Mouse (Mus musculus) lung, embryonic 15.5 days (tissue): ENCODE data around the gene Abtb2. TPM values are rescaled to one million over a fixed set of nuclear protein-coding genes. Genes with fewer than 3 reads are reported as not detected.
A peak's percentile ranks its signal among the peaks of the same experiment; 100 is the strongest.

ENCODE experiments used
- ATAC-seq: fragments of 200-750 bp; cut with Nextera tagmentation; 2 replicates; pipeline ENCODE4 v1.8.0; 2017; ENCODE audit warnings: moderate number of reproducible peaks, borderline replicate concordance; ENCODE audit not compliant: low FRiP score, low TSS enrichment; ENCODE audit errors: extremely low read depth
- H3K27ac ChIP-seq: fragments of 300-500 bp; sonication (generic); 2 replicates; pipeline ENCODE4 v1.5.1; 2015; ENCODE audit warnings: moderate library complexity, mild to moderate bottlenecking, inconsistent platforms
- H3K27me3 ChIP-seq: fragments of 300-500 bp; sonication (generic); 2 replicates; pipeline ENCODE4 v1.6.1; 2015; ENCODE audit warnings: inconsistent platforms
- H3K36me3 ChIP-seq: fragments of 300-500 bp; sonication (generic); 2 replicates; pipeline ENCODE4 v1.6.1; 2015; ENCODE audit warnings: inconsistent platforms
- H3K4me1 ChIP-seq: fragments of 300-500 bp; sonication (generic); 2 replicates; pipeline ENCODE4 v1.6.1; 2015; ENCODE audit warnings: inconsistent platforms
- H3K4me2 ChIP-seq: fragments of 300-500 bp; sonication (generic); 2 replicates; pipeline ENCODE4 v1.6.1; 2015; ENCODE audit warnings: inconsistent platforms, mild to moderate bottlenecking, moderate library complexity
- H3K4me3 ChIP-seq: fragments of 300-500 bp; sonication (generic); 2 replicates; pipeline ENCODE4 v1.5.1; 2015; ENCODE audit warnings: mild to moderate bottlenecking, inconsistent platforms
- H3K9ac ChIP-seq: fragments of 300-500 bp; sonication (generic); 2 replicates; pipeline ENCODE4 v1.6.1; 2015; ENCODE audit warnings: inconsistent platforms
- H3K9me3 ChIP-seq: fragments of 300-500 bp; sonication (generic); 2 replicates; pipeline ENCODE4 v1.6.1; 2016; ENCODE audit warnings: inconsistent platforms
- WGBS: fragments of 180-500 bp; shearing (Covaris S2); methylation state at CpG from one replicate; pipeline ENCODE4 v1.1.7; 2015; 5-methylcytosine and 5-hydroxymethylcytosine counted together
- polyA plus RNA-seq: library from polyadenylated mRNA; unstranded; fragments of >200 nt; fragmentation: Nextera tagmentation; extraction: Ambion mirVana; gene quantifications from 2 replicates; pipeline ENCODE4 v1.2.1, GENCODE M21; 2015

Gene Abtb2
- polyA plus RNA-seq, 1 experiment from 2014 or later = 8.5 TPM

DNA sequence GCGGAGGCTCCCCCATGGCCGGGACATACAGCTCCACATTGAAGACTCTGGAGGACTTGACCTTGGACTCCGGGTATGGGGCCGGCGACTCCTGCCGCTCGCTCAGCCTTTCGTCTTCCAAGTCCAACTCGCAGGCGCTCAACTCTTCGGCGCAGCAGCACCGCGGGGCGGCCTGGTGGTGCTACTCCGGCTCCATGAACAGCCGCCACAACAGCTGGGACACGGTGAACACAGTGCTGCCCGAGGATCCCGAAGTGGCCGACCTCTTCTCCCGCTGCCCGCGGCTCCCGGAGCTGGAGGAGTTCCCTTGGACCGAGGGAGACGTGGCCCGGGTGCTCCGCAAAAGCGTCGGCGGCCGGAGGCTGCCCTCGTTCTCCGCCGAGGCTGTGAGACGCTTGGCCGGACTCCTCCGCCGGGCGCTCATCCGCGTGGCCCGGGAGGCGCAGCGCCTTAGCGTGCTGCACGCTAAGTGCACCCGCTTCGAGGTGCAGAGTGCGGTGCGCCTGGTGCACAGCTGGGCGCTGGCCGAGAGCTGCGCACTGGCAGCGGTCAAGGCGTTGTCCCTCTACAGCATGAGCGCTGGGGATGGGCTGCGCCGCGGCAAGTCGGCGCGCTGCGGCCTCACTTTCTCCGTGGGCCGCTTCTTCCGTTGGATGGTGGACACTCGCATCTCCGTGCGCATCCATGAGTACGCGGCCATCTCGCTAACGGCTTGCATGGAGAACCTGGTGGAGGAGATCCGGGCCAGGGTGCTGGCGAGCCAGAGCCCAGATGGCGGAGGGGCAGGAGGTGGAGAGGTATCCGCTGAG, 807 bp downstream of the Abtb2 start:
- H3K4me1 ChIP-seq = peaks cover 45% of the 10 kb centered on the region
- peaks cover 12% of the 10 kb centered on the region; the same call in 1 of the 2 replicates for H3K27me3 ChIP-seq
- H3K4me3 ChIP-seq = peak overlapping the region; percentile 59
- H3K9ac ChIP-seq = peak overlapping the region; percentile 58
- H3K36me3 ChIP-seq = no peaks in the 10 kb centered on the region
- H3K4me2 ChIP-seq = peak overlapping the region; percentile 97
- WGBS = under 1% methylated on average over 79 of the region's 79 CpGs
- H3K27ac ChIP-seq = peak overlapping the region; percentile 85
- no peaks in the 10 kb centered on the region for H3K9me3 ChIP-seq
- peak; percentile 47 for ATAC-seq

DNA sequence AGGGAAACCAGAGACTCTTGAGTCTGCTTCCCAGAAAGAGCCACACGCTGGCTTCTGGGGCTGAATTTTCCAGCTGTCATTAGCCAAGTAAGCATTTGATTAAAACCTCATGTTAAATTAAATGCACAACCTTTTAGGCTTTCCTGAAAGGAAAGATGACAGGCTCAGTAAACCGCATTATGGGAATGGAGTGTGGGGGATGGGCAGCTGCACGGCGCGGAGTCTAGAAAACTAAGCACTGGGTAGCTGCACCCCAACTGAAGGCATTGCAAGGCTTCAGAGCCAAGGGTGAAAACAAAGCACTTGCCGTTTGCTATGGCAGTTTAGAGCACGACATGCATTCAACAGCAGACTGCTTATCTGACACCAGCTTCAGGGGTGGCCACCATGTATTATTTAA, 2.1 kb downstream of the Abtb2 start:
- H3K4me1 ChIP-seq = peaks cover 45% of the 10 kb centered on the region
- H3K27ac ChIP-seq = no peak overlapping the region
- ATAC-seq = no peak
- peaks cover 9% of the 10 kb centered on the region; the same call in 1 of the 2 replicates for H3K27me3 ChIP-seq
- H3K36me3 ChIP-seq = no peaks in the 10 kb centered on the region
- peak overlapping the region; percentile 97 for H3K4me2 ChIP-seq
- no peaks in the 10 kb centered on the region for H3K9me3 ChIP-seq
- 18% methylated on average over 7 of the region's 7 CpGs for WGBS
- H3K4me3 ChIP-seq = peak overlapping the region; percentile 59
- H3K9ac ChIP-seq = no peak overlapping the region

DNA sequence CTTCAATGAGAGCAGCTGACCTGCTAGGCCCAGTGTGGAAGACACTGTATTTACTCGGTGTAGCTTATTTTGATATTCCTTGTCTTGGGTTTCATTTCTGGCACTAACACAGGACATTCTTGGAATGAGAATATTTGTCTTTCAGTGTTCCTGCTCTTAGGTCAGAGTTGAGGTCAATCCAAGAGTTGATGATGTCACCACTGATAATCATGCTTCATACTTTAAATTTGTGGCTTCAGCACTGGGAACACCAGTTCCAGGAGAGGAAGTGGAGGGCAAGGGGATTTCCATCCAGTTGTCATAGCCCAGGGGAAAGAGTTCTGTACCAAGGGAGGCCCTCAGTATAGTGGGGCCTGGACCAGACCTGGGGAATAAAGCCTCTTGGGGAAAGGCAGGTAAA, 3.6 kb downstream of the Abtb2 start:
- H3K4me3 ChIP-seq = no peak overlapping the region

DNA sequence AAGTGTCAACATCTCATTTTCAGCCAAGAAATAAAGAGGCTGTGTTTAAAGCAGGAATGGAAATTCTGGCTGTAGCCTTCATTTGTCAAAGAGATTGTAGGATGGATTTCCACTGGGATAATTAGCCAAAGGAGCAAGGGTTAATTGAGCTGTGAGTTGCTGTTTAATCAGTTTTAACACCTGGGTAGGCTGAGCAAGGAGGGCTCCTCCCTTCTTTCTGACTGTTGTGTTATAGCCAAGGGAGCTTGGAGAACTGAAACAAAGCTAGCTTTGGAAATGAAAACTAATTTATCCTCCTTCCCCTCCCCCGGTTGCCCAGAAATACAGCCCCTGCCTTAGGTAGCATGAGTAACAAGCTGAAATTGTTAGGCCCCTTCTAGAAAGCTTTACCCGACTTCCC, 6.2 kb downstream of the Abtb2 start:
- H3K4me2 ChIP-seq = no peak overlapping the region

More for the DNA sequence above, 3.6 kb downstream of the Abtb2 start:
- no peak for ATAC-seq
- H3K4me2 ChIP-seq = 0 out of 2 replicates have a peak overlapping the region, but pooled peaks have one; percentile 97
- 26% methylated on average over 1 of the region's 1 CpGs for WGBS
- H3K36me3 ChIP-seq = no peaks in the 10 kb centered on the region
- H3K4me1 ChIP-seq = peaks cover 45% of the 10 kb centered on the region
- no peak overlapping the region for H3K27ac ChIP-seq
- H3K9me3 ChIP-seq = no peaks in the 10 kb centered on the region
- H3K9ac ChIP-seq = no peak overlapping the region
- H3K27me3 ChIP-seq = peaks cover 7% of the 10 kb centered on the region; the same call in 1 of the 2 replicates

DNA sequence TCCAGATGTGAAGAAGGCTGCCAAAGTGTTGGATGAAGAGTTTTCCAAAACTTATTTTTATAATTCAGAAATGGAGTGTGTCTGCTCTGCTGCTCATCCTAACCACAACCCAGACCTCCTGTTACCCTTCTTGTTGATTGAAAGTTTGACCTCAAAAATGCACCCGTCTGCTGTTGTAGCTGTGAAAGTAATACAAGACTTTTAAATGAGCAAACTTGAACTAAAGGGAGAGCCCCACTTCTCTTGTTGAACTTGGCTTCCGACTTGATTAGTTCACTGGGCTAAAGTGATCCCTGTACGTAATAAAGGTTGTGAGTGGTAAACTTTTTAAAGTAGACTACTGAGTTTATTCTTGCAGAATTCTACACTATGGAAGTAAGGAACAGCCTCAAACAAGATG, 10.3 kb downstream of the Abtb2 start:
- Histone ChIP-seq H3K9me3 (no peaks in the 10 kb centered on the region), H3K4me1 (peaks cover 25% of the 10 kb centered on the region), H3K4me2 (no peak overlapping the region), H3K27ac (no peak overlapping the region), H3K27me3 (no peaks in the 10 kb centered on the region), H3K9ac (no peak overlapping the region), H3K36me3 (no peaks in the 10 kb centered on the region), H3K4me3 (no peak overlapping the region)
- WGBS = 65% methylated on average over 3 of the region's 3 CpGs
- no peak for ATAC-seq

More for the DNA sequence above, 6.2 kb downstream of the Abtb2 start:
- H3K27ac ChIP-seq = no peak overlapping the region
- H3K9ac ChIP-seq = no peak overlapping the region
- no peak overlapping the region for H3K4me3 ChIP-seq
- ATAC-seq = no peak
- H3K4me1 ChIP-seq = peaks cover 33% of the 10 kb centered on the region
- no peaks in the 10 kb centered on the region for H3K36me3 ChIP-seq
- H3K9me3 ChIP-seq = no peaks in the 10 kb centered on the region
- WGBS = 79% methylated on average over 2 of the region's 2 CpGs
- H3K27me3 ChIP-seq = peaks cover 7% of the 10 kb centered on the region; the same call in 1 of the 2 replicates

DNA sequence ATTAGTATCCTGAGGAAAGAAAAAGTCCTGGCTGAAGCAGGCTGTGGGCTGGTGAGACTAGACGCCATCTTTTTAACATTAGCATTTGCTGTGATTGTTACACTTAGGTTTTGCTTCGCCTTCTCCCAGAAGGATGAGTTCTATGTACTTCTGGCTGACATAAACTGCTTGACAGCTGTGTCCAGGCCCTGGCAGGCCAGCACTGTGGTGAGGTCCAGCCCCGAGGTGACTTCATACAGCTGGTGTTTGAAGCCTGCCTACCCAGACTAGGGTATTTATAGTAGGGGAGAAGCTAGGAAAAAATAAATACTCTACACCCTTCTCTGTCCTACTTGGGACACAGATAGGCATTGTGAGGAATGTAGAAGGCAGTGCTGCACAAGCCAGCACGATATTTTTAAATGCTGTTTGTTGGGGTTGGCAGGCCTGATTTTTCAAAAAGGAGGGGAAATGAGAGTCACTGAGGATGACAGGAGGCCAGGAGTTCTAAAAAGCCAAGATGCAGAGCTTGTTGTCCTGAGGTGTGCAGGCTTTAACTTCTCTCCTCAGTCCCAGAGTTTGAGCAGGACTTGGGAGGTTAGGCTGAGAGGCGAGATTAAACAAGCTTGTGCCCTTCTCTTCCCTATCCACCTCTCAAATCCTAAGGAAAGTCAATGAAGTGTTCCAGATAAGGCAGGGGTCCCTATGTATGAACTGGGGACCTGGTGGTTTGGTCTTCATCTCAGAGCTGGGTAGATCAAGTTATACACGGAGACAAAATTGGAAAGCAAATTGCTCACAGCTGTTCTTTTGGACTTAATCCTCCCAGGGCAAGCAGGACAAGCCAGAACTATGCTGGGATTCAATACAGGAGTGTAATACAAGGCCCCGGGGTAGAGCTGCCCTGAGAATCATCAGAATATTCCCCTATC, 11.9 kb downstream of the Abtb2 start:
- 39% methylated on average over 7 of the region's 7 CpGs for WGBS
- peak; percentile 87 for ATAC-seq
- Histone ChIP-seq H3K9ac (no peak overlapping the region), H3K4me1 (peaks cover 29% of the 10 kb centered on the region), H3K27me3 (no peaks in the 10 kb centered on the region), H3K27ac (0 out of 2 replicates have a peak overlapping the region, but pooled peaks have one; percentile 21), H3K9me3 (no peaks in the 10 kb centered on the region), H3K4me2 (no peak overlapping the region), H3K4me3 (no peak overlapping the region), H3K36me3 (no peaks in the 10 kb centered on the region)

DNA sequence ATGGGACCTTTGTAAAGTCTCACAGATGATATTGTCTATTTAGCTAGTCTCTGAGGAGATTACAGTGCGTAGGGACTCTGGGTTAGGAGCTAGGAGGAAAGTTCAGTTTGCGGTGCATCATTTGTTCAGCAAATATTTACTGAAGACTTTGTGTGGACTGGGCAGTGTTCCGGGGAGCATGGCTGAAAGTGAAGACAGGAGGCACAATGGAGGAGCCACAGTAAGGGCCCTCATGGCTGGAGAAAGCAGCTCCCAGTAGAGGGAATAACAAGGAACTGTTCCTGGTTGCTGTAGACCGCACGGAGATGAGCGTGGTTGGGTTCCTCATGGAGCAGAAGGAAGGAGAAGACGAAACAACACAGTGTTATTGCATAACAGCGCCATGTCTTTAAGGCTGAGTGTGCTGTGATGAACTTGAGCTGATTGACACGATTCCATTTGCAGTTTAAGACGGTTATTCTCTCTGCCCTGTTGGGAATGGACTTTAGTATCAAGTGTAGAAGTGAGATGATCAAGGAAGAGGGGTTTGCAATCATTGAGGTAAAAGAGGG, 12.6 kb downstream of the Abtb2 start:
- no peak for ATAC-seq
- Histone ChIP-seq H3K27me3 (no peaks in the 10 kb centered on the region), H3K9ac (no peak overlapping the region), H3K9me3 (no peaks in the 10 kb centered on the region), H3K4me2 (no peak overlapping the region), H3K27ac (0 out of 2 replicates have a peak overlapping the region, but pooled peaks have one; percentile 21), H3K36me3 (no peaks in the 10 kb centered on the region), H3K4me3 (no peak overlapping the region), H3K4me1 (peaks cover 32% of the 10 kb centered on the region)
- 82% methylated on average over 10 of the region's 10 CpGs for WGBS

DNA sequence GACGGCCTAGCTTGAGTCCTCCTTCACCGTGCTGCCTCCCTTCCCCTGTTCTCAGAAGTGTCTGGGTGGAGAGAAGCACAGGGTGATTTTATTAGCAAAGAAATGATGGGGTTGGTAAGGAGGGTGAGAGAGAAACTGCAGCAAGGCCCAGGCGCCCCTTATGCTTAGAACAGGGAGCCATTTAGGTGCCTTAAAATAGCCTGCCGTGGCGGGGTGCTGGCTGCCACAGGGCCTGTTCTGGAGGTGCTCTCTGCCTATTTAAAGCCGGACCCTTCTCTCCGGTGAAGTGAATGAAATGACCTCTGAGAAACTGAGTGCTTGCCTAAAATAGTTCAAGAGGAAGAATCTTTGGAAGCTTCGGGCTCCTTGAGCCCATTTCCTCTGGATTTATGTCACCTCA, 14.6 kb downstream of the Abtb2 start:
- no peak for ATAC-seq
- Histone ChIP-seq H3K27ac (no peak overlapping the region), H3K4me2 (no peak overlapping the region), H3K4me1 (peaks cover 32% of the 10 kb centered on the region), H3K4me3 (no peak overlapping the region), H3K9me3 (no peaks in the 10 kb centered on the region), H3K27me3 (no peaks in the 10 kb centered on the region), H3K9ac (no peak overlapping the region), H3K36me3 (no peaks in the 10 kb centered on the region)
- WGBS = 40% methylated on average over 8 of the region's 8 CpGs

DNA sequence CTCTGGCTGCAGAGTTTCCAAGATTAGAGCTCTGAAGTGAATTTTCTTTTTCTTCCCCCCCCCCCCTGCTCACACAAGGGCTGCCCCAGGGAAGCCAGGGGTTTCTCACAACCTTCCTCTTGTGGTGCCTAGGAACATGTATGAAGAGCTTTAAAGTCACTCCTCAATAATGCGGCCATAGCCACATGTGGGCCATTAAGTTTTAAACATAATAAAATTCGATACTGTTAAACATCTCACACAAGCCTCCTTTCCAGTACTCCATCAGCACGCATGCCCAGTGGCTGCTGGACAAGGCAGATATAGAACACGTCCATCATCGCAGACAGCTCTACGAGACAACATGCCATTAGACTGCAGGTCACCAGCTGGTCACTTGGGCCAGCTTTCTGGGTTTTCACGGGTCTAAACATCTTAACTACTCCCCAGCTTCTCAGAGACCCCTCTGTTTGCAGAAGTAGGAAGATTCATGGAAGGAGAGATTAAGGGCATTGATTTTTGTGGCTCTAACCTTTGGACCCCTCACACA, 15.3 kb downstream of the Abtb2 start:
- Histone ChIP-seq H3K9me3 (no peaks in the 10 kb centered on the region), H3K36me3 (no peaks in the 10 kb centered on the region), H3K4me1 (peaks cover 32% of the 10 kb centered on the region), H3K9ac (no peak overlapping the region), H3K4me2 (no peak overlapping the region), H3K27ac (no peak overlapping the region), H3K27me3 (no peaks in the 10 kb centered on the region), H3K4me3 (no peak overlapping the region)
- ATAC-seq = peak; percentile 8; the same call in 1 of the 2 replicates
- 42% methylated on average over 7 of the region's 7 CpGs for WGBS

DNA sequence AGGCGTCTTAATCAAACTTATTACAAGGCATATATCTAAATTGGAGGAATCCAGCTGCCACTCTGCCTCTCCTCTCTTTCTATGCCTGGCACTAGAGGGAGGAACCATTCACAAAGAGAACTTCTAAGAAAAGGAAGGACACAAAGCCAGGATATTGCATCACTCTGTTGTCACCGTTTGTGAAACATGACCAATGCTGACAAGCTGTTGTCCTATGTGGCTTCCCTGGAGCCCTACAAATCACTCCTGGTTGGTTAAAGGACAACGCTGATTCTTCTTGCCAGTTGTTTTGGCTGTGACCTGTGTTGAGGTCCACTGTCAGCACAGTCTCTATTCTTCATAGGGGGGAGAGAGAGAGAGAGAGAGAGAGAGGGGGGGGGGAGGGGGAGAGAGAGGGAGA, 17.2 kb downstream of the Abtb2 start:
- Histone ChIP-seq H3K27ac (no peak overlapping the region), H3K4me1 (peaks cover 20% of the 10 kb centered on the region), H3K9ac (no peak overlapping the region), H3K27me3 (no peaks in the 10 kb centered on the region), H3K4me3 (no peak overlapping the region), H3K9me3 (no peaks in the 10 kb centered on the region), H3K4me2 (no peak overlapping the region), H3K36me3 (no peaks in the 10 kb centered on the region)
- WGBS = 35% methylated on average over 3 of the region's 3 CpGs
- no peak for ATAC-seq

DNA sequence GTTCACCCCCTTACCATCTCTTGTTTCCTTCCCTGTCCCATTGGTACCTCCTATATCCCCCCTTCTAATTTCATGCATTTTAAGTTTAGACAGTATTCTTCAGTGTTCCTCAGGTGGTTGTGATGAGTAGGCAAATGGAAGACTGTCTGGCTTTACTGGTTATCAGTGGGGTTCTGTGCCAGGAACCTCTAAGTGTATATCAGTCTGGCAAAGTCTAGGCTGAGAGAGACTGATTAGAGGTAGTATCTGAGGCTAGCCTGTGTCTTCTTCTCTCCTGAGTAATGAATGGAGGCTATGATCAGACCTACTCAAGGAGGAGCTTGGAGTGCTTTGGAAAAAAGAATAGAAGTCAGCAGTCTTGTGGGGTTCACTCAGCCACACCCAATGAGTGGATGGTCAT, 18.0 kb downstream of the Abtb2 start:
- H3K9me3 ChIP-seq = no peaks in the 10 kb centered on the region
- H3K4me1 ChIP-seq = peaks cover 22% of the 10 kb centered on the region
- peak; percentile 25; the same call in 1 of the 2 replicates for ATAC-seq
- H3K27me3 ChIP-seq = no peaks in the 10 kb centered on the region
- no peak overlapping the region for H3K27ac ChIP-seq
- no peak overlapping the region for H3K4me3 ChIP-seq
- no peaks in the 10 kb centered on the region for H3K36me3 ChIP-seq
- H3K4me2 ChIP-seq = no peak overlapping the region
- no peak overlapping the region for H3K9ac ChIP-seq
